Mouse (Mus musculus) limb, embryonic 13.5 days (tissue): Measurements from ENCODE around the gene Card6. TPM values are rescaled to one million over a fixed set of nuclear protein-coding genes. Genes with fewer than 3 reads are reported as not detected.
"Not testable (repeated sequence)": the region's sequence is repeated elsewhere in the genome, so short reads cannot be mapped to it uniquely, and the experiment has no call there.

ENCODE experiments used
- ATAC-seq: fragments of 200-750 bp; cut with Nextera tagmentation; 2 replicates; pipeline ENCODE4 v1.8.0; 2017; ENCODE audit warnings: low read depth, moderate number of reproducible peaks, moderate TSS enrichment; ENCODE audit not compliant: low FRiP score
- H3K27ac ChIP-seq: fragments of 300-500 bp; sonication (generic); 2 replicates; pipeline ENCODE4 v1.5.1; 2015; ENCODE audit warnings: inconsistent platforms, mild to moderate bottlenecking, moderate library complexity
- H3K27me3 ChIP-seq: fragments of 300-500 bp; sonication (generic); 2 replicates; pipeline ENCODE4 v1.6.1; 2015; ENCODE audit warnings: mild to moderate bottlenecking, inconsistent platforms
- H3K36me3 ChIP-seq: fragments of 300-500 bp; sonication (generic); 2 replicates; pipeline ENCODE4 v1.6.1; 2015; ENCODE audit warnings: inconsistent platforms, mild to moderate bottlenecking, moderate library complexity
- H3K4me1 ChIP-seq: fragments of 300-500 bp; sonication (generic); 2 replicates; pipeline ENCODE4 v1.6.1; 2015; ENCODE audit warnings: inconsistent platforms
- H3K4me2 ChIP-seq: fragments of 300-500 bp; sonication (generic); replicated peaks from 2 replicates; pipeline ENCODE4 v1.6.1; 2015; ENCODE audit warnings: inconsistent platforms, mild to moderate bottlenecking, moderate library complexity
- H3K4me3 ChIP-seq: fragments of 300-500 bp; sonication (generic); 2 replicates; pipeline ENCODE4 v1.5.1; 2015; ENCODE audit warnings: moderate library complexity, mild to moderate bottlenecking, inconsistent platforms
- H3K9ac ChIP-seq: fragments of 300-500 bp; sonication (generic); 2 replicates; pipeline ENCODE4 v1.6.1; 2015; ENCODE audit warnings: mild to moderate bottlenecking, inconsistent platforms
- H3K9me3 ChIP-seq: fragments of 300-500 bp; sonication (generic); 2 replicates; pipeline ENCODE4 v1.6.1; 2016; ENCODE audit warnings: inconsistent platforms
- WGBS: fragments of 180-500 bp; shearing (Covaris S2); methylation state at CpG from one replicate; pipeline ENCODE4 v1.1.7; 2015; 5-methylcytosine and 5-hydroxymethylcytosine counted together
- polyA plus RNA-seq: library from polyadenylated mRNA; unstranded; fragments of >200 nt; fragmentation: Nextera tagmentation; extraction: Ambion mirVana; gene quantifications from 2 replicates; pipeline ENCODE4 v1.2.1, GENCODE M21; 2015

The Card6 gene
- polyA plus RNA-seq, 1 experiment from 2014 or later = 0.64 TPM

DNA sequence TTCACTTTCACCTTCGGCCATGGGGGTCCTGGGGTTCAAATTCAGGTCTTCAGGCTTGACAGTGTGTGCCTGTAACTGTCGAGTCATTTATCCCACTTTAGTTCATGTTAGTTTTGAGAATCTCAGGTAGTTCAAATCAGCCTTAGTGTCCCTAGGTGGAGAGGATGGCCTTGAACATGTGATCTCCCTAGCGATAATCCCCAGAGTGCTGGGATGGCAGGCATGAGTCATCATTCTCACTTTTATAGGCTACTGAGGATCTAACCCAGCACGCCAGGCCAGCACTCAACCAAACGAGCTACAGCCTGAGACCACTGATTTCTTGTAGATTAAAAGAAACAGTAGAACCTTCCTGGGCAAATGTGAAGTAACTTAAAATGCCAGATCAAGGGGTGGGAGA lies 33.7 kb upstream of the Card6 start:
- H3K4me3 ChIP-seq = no peak overlapping the region
- peaks cover 18% of the 10 kb centered on the region for H3K4me1 ChIP-seq
- H3K4me2 ChIP-seq = no peak overlapping the region
- H3K27ac ChIP-seq = no peak overlapping the region
- no peaks in the 10 kb centered on the region; the same call in 1 of the 2 replicates for H3K36me3 ChIP-seq
- no peak for ATAC-seq
- no peak overlapping the region for H3K9ac ChIP-seq
- H3K27me3 ChIP-seq = no peaks in the 10 kb centered on the region
- 48% methylated on average over 5 of the region's 5 CpGs for WGBS
- H3K9me3 ChIP-seq = no peaks in the 10 kb centered on the region

DNA sequence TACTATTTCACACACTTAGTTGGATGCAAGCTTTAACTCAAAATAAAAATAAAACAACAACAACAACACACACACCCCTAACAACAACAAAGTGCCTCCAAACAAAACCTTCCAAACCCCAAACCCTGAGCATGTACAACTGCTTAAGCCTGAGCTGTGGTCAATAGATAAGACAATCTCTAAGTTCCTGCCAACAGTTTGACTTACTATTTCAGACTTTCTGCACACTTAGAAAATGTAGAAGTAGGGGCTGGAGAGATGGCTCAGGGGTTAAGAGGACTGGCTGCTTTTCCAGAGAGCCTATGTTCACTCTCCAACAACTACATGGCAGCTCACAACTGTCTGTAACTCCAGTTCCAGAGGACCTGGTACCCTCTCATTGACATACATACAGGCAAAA lies 32.0 kb upstream of the Card6 start:
- no peak overlapping the region for H3K9ac ChIP-seq
- H3K4me3 ChIP-seq = no peak overlapping the region
- H3K36me3 ChIP-seq = no peaks in the 10 kb centered on the region
- H3K27me3 ChIP-seq = no peaks in the 10 kb centered on the region
- no peaks in the 10 kb centered on the region for H3K9me3 ChIP-seq
- peaks cover 15% of the 10 kb centered on the region for H3K4me1 ChIP-seq
- ATAC-seq = no peak
- H3K4me2 ChIP-seq = no peak overlapping the region
- no peak overlapping the region for H3K27ac ChIP-seq

DNA sequence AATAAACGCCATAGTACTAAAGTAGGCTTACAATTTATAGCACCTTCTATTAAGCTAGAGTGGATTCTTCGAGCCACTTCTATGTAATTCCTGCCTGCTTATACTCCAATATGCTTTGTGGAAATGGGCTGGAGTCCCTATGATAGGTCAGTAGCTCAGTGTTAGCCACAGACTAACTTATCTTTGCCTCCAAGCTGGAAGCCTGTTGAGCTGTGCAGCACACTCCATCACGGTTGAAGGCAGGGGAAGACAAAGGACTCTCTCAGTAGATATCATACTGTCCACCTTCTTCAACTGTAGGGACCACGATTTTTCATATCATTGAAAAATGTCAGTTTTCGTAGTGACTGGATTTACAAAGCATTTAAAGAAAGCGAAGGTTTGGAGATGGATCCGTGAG lies 31.5 kb upstream of the Card6 start:
- H3K4me2 ChIP-seq = no peak overlapping the region
- H3K36me3 ChIP-seq = no peaks in the 10 kb centered on the region
- H3K27me3 ChIP-seq = no peaks in the 10 kb centered on the region
- H3K4me1 ChIP-seq = peaks cover 10% of the 10 kb centered on the region
- H3K4me3 ChIP-seq = no peak overlapping the region
- H3K9me3 ChIP-seq = no peaks in the 10 kb centered on the region
- H3K27ac ChIP-seq = no peak overlapping the region
- WGBS = 80% methylated on average over 7 of the region's 7 CpGs
- no peak for ATAC-seq
- H3K9ac ChIP-seq = no peak overlapping the region

DNA sequence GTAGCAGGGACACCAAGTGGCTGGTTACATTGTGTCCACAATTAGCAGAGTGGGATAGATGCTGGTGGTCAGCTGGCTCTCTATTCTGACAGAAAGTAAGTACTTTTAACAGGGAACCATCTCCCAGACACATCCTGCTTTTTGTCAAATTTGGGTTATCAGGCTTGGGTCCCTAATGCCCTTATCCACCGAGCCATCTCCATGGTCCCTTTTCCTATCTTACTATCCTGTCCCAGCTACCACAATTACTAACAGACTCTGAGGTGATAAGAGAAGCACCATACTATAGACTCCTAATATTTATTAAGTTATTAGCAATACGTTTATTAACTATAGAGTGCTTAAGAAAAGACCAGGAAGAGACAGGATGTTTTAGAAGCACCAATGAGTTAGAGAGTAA lies 31.0 kb upstream of the Card6 start:
- ATAC-seq = no peak
- 90% methylated on average over 2 of the region's 2 CpGs for WGBS
- Histone ChIP-seq H3K4me1 (0 out of 2 replicates have a peak, but pooled peaks cover 5% of the 10 kb centered on the region), H3K4me2 (no peak overlapping the region), H3K27me3 (no peaks in the 10 kb centered on the region), H3K9ac (no peak overlapping the region), H3K9me3 (no peaks in the 10 kb centered on the region), H3K36me3 (no peaks in the 10 kb centered on the region), H3K4me3 (no peak overlapping the region), H3K27ac (no peak overlapping the region)

DNA sequence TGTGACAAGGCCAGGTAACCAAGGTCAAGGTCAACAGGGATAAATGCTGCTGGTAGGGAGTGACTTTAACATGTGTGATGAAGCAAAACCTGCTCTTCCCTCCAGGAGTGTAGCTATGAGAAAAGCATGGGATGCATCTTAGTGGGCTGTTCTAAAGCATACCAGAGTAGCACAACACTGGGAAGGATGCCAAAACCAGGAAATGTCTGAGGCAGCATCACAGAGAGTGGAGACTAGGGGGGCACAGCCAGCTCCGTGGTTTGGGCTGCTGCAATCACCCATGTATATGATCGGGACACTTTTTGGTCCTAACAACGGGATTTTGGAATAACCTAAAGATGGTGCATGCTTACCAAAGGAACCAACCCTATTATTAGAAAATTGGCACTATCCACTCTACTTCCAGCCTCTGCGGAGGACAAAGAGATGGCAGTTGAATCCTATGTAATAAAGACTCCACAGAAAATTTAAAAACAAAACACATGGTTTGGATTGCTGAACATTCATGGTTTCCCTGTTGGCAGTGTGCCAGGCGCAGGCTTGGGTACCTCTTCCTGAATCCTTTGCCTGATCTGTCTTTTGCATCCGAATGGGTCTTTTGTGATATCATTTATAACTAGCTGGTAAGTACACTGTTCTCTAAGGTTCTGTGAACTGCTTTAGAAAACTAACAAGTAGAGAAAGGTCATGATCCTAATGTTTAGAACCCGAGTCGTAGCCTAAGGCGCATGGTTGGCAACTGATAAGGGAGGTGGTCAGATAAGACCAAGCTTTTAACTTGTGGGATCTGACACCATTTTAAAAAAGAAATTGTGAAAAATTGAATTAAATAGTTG lies 29.9 kb upstream of the Card6 start:
- Histone ChIP-seq H3K27ac (no peak overlapping the region), H3K4me3 (no peak overlapping the region), H3K9me3 (no peaks in the 10 kb centered on the region), H3K36me3 (no peaks in the 10 kb centered on the region), H3K4me1 (0 out of 2 replicates have a peak, but pooled peaks cover 5% of the 10 kb centered on the region), H3K9ac (no peak overlapping the region), H3K27me3 (no peaks in the 10 kb centered on the region), H3K4me2 (no peak overlapping the region)
- no peak; the same call in 1 of the 2 replicates for ATAC-seq
- 77% methylated on average over 9 of the region's 9 CpGs for WGBS

DNA sequence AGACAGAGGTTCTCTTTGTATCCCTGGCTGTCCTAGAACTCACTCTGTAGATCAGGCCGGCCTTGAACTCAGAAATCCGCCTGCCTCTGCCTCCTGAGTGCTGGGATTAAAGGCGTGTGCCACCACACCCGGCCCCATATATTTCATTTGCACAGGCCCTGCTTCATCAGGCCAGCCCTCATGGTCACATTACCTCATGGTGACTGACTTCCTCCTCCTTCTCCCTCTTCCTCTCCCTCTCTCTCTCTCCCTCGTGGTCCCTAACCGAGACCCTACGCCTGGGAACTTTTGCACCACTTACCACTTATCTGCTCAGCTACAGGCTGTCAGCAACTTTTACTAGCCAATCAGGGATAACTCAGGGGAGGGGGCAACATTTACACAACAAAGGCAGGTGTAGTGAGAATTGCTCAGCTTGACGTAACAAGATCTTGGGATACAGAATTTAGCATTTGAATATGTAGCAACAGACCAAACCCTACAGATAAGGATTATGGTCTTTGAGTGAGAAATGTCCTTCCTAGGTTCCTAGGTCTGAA lies 26.7 kb upstream of the Card6 start:
- no peak overlapping the region for H3K9ac ChIP-seq
- no peak overlapping the region for H3K27ac ChIP-seq
- no peaks in the 10 kb centered on the region for H3K9me3 ChIP-seq
- no peaks in the 10 kb centered on the region for H3K27me3 ChIP-seq
- WGBS = 70% methylated on average over 8 of the region's 8 CpGs
- H3K36me3 ChIP-seq = no peaks in the 10 kb centered on the region
- H3K4me3 ChIP-seq = no peak overlapping the region
- H3K4me1 ChIP-seq = 0 out of 2 replicates have a peak, but pooled peaks cover 5% of the 10 kb centered on the region
- no peak for ATAC-seq
- H3K4me2 ChIP-seq = no peak overlapping the region

DNA sequence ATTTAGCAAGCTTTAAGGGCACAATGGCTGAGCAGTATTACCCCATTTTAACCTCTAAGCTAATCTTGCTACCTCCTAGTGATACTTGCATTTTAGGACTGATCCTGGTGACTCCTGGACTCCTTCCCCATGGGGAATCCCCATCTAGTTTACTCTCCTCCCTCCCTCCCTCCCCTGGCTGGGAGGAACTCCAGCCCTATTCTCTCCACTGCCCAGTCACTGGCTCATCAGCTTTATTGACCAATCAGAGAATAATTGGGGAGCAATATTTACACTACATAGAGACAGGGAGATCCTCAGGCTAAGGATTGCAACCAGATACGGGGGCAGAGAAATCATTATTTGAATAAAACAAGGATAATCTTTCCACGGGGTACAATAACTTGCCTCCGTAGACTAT lies 25.8 kb upstream of the Card6 start:
- Histone ChIP-seq H3K4me1 (0 out of 2 replicates have a peak, but pooled peaks cover 5% of the 10 kb centered on the region), H3K4me2 (no peak overlapping the region), H3K27me3 (no peaks in the 10 kb centered on the region), H3K9me3 (no peaks in the 10 kb centered on the region), H3K27ac (no peak overlapping the region), H3K9ac (no peak overlapping the region), H3K4me3 (no peak overlapping the region), H3K36me3 (no peaks in the 10 kb centered on the region)
- 85% methylated on average over 3 of the region's 3 CpGs for WGBS
- ATAC-seq = no peak

DNA sequence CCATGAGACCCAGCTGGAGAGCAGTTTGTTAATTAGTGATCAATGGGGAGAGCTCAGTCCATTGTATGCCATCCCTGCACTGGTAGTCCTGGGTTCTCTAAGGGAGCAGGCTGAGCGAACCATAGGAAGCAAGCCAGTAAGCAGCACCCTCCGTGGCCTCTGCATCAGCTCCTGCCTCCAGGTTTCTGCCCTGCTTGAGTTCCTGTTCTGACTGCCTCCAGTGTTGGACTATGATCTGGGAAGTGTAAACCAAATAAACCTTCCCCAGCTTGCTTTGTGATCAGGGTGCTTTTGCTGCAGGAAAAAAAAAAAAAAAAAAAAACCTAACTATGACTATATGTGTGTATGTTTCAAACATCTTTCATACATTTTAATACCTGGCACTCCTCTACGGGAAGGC lies 25.0 kb upstream of the Card6 start:
- ATAC-seq = no peak
- Histone ChIP-seq H3K4me1 (0 out of 2 replicates have a peak, but pooled peaks cover 4% of the 10 kb centered on the region), H3K4me2 (no peak overlapping the region), H3K9ac (no peak overlapping the region), H3K9me3 (no peaks in the 10 kb centered on the region), H3K27ac (no peak overlapping the region), H3K27me3 (no peaks in the 10 kb centered on the region), H3K4me3 (no peak overlapping the region), H3K36me3 (no peaks in the 10 kb centered on the region)
- WGBS = 75% methylated on average over 3 of the region's 3 CpGs

DNA sequence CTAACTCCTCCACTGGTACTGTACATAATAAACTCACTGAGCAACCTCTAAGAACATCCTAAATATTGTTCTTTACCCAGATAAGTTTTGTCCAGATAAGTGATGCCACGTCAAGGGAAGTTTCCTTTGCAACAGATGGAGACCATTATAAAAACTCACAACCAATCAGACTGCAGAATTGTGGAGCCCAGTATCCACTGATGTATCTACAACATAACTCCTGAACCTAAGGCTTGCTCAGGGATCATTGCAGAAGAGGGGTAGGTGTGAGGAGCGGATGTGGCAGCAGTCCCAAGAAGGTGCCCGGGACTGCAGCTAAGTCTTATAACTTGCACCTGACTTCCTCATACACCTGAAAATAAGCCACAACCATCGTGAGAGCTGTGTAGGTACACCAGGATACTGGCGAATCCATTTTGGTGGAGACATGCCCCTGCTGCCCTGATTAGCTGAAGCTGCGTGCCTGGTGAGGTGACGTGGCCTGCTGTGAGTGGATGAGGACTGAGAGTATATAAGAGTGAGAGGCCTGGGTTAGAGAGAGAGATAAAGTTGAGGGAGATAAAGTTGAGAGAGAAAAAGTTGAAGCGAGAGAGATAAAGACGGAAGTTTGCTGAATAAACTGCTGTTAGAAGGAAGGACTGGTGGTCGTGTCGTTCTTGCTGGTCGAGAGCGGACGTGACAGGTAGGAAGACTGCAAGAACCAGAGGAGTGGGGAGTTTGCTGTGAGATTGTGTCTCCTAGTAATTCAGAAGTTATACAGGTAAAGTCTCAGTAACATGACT lies 22.7 kb upstream of the Card6 start:
- WGBS = 86% methylated on average over 14 of the region's 14 CpGs
- not testable (repeated sequence) for H3K4me1 ChIP-seq

DNA sequence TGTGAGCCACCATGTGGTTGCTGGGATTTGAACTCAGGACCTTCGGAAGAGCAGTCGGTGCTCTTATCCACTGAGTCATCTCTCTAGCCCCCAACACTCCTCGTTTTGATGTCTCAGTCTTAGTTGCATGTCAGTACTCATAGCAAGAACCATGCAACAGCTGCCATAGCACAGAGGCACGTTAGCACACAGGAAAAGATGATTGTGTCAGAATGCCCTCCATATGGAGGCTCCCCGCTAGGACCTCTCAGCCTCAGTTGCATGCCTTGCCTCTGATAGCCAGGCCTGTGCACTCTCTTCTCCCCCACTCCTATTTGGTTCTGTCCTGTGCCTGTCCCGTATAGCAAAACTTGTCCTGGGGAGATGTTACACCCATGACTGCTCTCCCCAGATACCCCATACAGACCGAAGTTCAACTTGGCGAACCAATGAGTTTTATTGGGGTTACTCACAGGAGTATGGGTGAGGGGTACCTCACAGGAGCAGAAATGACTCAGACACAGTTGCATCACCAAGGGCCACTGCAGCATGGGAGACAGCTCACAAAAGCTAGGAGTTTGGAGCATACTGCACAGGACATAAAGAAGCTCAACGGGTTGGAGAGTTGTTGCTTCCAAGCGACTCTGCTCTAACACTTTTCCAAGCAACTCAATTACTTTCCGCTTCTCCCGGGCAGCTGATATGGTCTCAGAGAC lies 20.9 kb upstream of the Card6 start:
- Histone ChIP-seq H3K36me3 (peaks cover 8% of the 10 kb centered on the region), H3K4me3 (no peak overlapping the region), H3K4me1 (no peaks in the 10 kb centered on the region), H3K27me3 (no peaks in the 10 kb centered on the region), H3K27ac (no peak overlapping the region), H3K9me3 (no peaks in the 10 kb centered on the region), H3K9ac (no peak overlapping the region), H3K4me2 (no peak overlapping the region)
- no peak for ATAC-seq
- WGBS = 90% methylated on average over 12 of the region's 12 CpGs

More for the DNA sequence above, 22.7 kb upstream of the Card6 start:
- not testable (repeated sequence) for H3K9ac ChIP-seq, H3K4me2 ChIP-seq, H3K27ac ChIP-seq, H3K4me3 ChIP-seq, H3K9me3 ChIP-seq, H3K36me3 ChIP-seq, H3K27me3 ChIP-seq, ATAC-seq

DNA sequence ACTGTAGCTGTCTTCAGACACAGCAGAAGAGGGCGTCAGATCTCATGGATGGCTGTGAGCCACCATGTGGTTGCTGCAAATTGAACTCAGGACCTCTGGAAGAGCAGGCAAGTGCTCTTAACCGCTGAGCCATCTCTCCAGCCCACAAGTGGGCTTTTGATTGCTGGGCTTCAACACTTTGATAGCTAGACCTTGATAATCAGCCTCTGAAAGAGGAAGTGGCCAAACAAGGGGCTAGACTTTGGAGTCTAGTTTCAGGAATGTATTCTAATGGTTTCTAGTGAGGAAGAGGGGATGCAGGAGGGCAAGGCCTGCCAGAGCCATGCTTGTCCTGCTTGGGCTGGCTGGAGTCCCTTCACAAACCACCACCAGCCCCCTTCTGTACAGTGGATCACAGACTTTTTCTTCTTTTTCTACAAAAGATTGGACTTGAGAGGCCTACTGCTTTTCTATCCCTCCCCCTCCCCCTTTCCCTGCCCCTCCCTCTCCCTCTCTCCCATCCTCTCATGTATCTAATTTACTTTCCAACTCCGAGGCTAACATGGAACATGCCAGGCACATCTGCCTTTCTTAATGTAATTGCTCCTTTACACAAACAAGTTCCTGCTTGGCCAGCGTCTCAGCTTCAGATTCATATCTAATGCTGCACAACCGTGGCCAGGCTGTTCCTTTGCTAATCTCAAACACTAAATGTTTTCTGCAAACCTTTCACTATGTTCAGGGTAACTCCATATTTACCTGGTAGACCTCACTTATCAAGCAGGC lies 20.0 kb upstream of the Card6 start:
- Histone ChIP-seq H3K9me3 (no peaks in the 10 kb centered on the region), H3K9ac (no peak overlapping the region), H3K36me3 (peaks cover 10% of the 10 kb centered on the region), H3K4me1 (no peaks in the 10 kb centered on the region), H3K27me3 (no peaks in the 10 kb centered on the region), H3K4me3 (no peak overlapping the region), H3K27ac (no peak overlapping the region), H3K4me2 (no peak overlapping the region)
- ATAC-seq = no peak
- 69% methylated on average over 5 of the region's 5 CpGs for WGBS
